Mouse (Mus musculus) left cerebral cortex, postnatal 14 days (tissue): ENCODE results near the gene Gm4131. TPM values are rescaled to one million over a fixed set of nuclear protein-coding genes. Genes with fewer than 3 reads are reported as not detected.
A peak's percentile ranks its signal among the peaks of the same experiment; 100 is the strongest.
"Not testable (repeated sequence)": the region's sequence is repeated elsewhere in the genome, so short reads cannot be mapped to it uniquely, and the experiment has no call there.

Experiments
- DNase-seq, 2 experiments: peaks; one replicate each; pipeline ENCODE4 v3.0.0; 2021 to 2022; ENCODE audit warnings: low spot score in 2 of 2, mixed read lengths in 1 of 2
- intact Hi-C: fragments of 180-260 bp; cut with DNase I; formaldehyde crosslinking; loops from one replicate; pipeline ENCODE4 v1.15.1; 2025
- long read RNA-seq, 2 experiments: library from polyadenylated mRNA; stranded (forward); transcript quantifications; one replicate each; pipeline ENCODE4 v2.0.0; 2021
- total RNA-seq, 2 experiments: library from RNA; stranded (reverse); gene quantifications; 2 replicates each; pipeline ENCODE4 v1.2.3; 2021

The Gm4131 gene
- not detected for total RNA-seq
- long read RNA-seq, experiment 1: 0 reads
- long read RNA-seq, experiment 2: 0 reads

GRCm38 (mm10) chr14:62566821-62567220 lies at the start of gene Gm4131:
TSS of gene Gm4131 (minus strand) at chr14:62566921.
- DNase-seq, intact Hi-C loops: not testable (repeated sequence)

- peak in 1 of 2 experiments; percentile 30 for DNase-seq
- intact Hi-C loops: loop anchor here (5.0 kb wide), 1 partner anchor 53 kb away; the partner anchor contains the start of gene Fam124a
Observed at GRCm38 (mm10) chr14:62609904-62610303, 43.2 kb upstream of the Gm4131 start.

- DNase-seq: peak; percentile 29 to 47
- intact Hi-C loops: loop anchor here (2.0 to 5.0 kb wide), 2 partner anchors 50 to 115 kb away; partner anchors contain the start of gene Fam124a
Observed at GRCm38 (mm10) chr14:62607791-62608196, 41.1 kb upstream of the Gm4131 start.

- peak in 1 of 2 experiments; percentile 31 for DNase-seq
- intact Hi-C loops: no loop called here
Observed at GRCm38 (mm10) chr14:62602869-62603268, 36.1 kb upstream of the Gm4131 start.

GRCm38 (mm10) chr14:62602271-62602670 lies 35.5 kb upstream of the Gm4131 start:
- peak; percentile 54 to 78 for DNase-seq
- intact Hi-C loops: no loop called here

- intact Hi-C loops: no loop called here
- no peak for DNase-seq
Observed at GRCm38 (mm10) chr14:62600109-62600522, 33.4 kb upstream of the Gm4131 start.

GRCm38 (mm10) chr14:62585338-62585737 lies 18.6 kb upstream of the Gm4131 start:
- peak; percentile 34 to 39 for DNase-seq
- intact Hi-C loops: no loop called here

GRCm38 (mm10) chr14:62584637-62585036 lies 17.9 kb upstream of the Gm4131 start:
- DNase-seq: no peak
- intact Hi-C loops: no loop called here

GRCm38 (mm10) chr14:62581768-62582167 lies 15.0 kb upstream of the Gm4131 start:
- DNase-seq: no peak
- intact Hi-C loops: no loop called here

- intact Hi-C loops: no loop called here
- DNase-seq: peak in 1 of 2 experiments; percentile 33
Observed at GRCm38 (mm10) chr14:62580945-62581344, 14.2 kb upstream of the Gm4131 start.

GRCm38 (mm10) chr14:62575862-62576261 lies 9.1 kb upstream of the Gm4131 start:
- intact Hi-C loops: no loop called here
- peak in 1 of 2 experiments; percentile 26 for DNase-seq

GRCm38 (mm10) chr14:62574906-62575305 lies 8.2 kb upstream of the Gm4131 start:
- intact Hi-C loops: no loop called here
- no peak for DNase-seq

GRCm38 (mm10) chr14:62573454-62573853 lies 6.7 kb upstream of the Gm4131 start:
- intact Hi-C loops: no loop called here
- DNase-seq: no peak

GRCm38 (mm10) chr14:62570299-62570698 lies 3.6 kb upstream of the Gm4131 start:
- DNase-seq: no peak
- intact Hi-C loops: no loop called here

- DNase-seq: no peak
- intact Hi-C loops: no loop called here
Observed at GRCm38 (mm10) chr14:62569463-62569862, 2.7 kb upstream of the Gm4131 start.

- intact Hi-C loops: no loop called here
Observed at GRCm38 (mm10) chr14:62563679-62564078, 3.0 kb downstream of the Gm4131 start.

GRCm38 (mm10) chr14:62561875-62562748 lies 4.6 kb downstream of the Gm4131 start:
- DNase-seq: peak; percentile 61 to 64
- intact Hi-C loops: no loop called here

More at GRCm38 (mm10) chr14:62563679-62564078, 3.0 kb downstream of the Gm4131 start:
- DNase-seq: no peak

- intact Hi-C loops: loop anchor here (5.0 to 10.0 kb wide), 2 partner anchors 50 to 278 kb away; partner anchors contain the start of gene Wdfy2
Observed at GRCm38 (mm10) chr14:62557111-62557510, 9.6 kb downstream of the Gm4131 start.

GRCm38 (mm10) chr14:62555840-62556810 lies 10.6 kb downstream of the Gm4131 start:
- intact Hi-C loops: loop anchor here (5.0 to 10.0 kb wide), 2 partner anchors 51 to 279 kb away; partner anchors contain the start of gene Wdfy2
- peak in 1 of 2 experiments; percentile 15 for DNase-seq

More at GRCm38 (mm10) chr14:62557111-62557510, 9.6 kb downstream of the Gm4131 start:
- DNase-seq: no peak
